Mouse (Mus musculus): ENCODE measurements around the gene Phospho2. TPM values are rescaled to one million over a fixed set of nuclear protein-coding genes. Genes with fewer than 3 reads are reported as not detected.
"Not testable (repeated sequence)": the region's sequence is repeated elsewhere in the genome, so short reads cannot be mapped to it uniquely, and the experiment has no call there.

The Phospho2 gene
- polyA plus RNA-seq, 1 experiment from 2014 or later = 33.9 TPM

GRCm38 (mm10) chr2:69802911-69803312 is 13.5 kb downstream of the Phospho2 start:
- ATAC-seq (ENCODE audit: low FRiP score, low read depth) = 0 out of 2 replicates have a peak, but pooled peaks have one; percentile 27
- Histone ChIP-seq H3K4me2 (replicated peaks) (no peak overlapping the region), H3K27ac (replicated peaks) (no peak overlapping the region), H3K9ac (replicated peaks) (no peak overlapping the region), H3K36me3 (peaks cover under 1% of the 10 kb centered on the region; the same call in 1 of the 2 replicates), H3K9me3 (no peaks in the 10 kb centered on the region), H3K4me1 (no peaks in the 10 kb centered on the region), H3K27me3 (no peaks in the 10 kb centered on the region), H3K4me3 (no peak overlapping the region)
- 63% methylated on average over 5 of the region's 5 CpGs for WGBS

- ATAC-seq (ENCODE audit: low FRiP score, low read depth) = no peak
- H3K9me3 ChIP-seq = no peaks in the 10 kb centered on the region
- no peak overlapping the region for H3K4me2 ChIP-seq (replicated peaks)
- no peaks in the 10 kb centered on the region for H3K36me3 ChIP-seq
- H3K27me3 ChIP-seq = no peaks in the 10 kb centered on the region
- H3K4me3 ChIP-seq = no peak overlapping the region
- H3K9ac ChIP-seq (replicated peaks) = no peak overlapping the region
- H3K27ac ChIP-seq (replicated peaks) = no peak overlapping the region
- H3K4me1 ChIP-seq = no peaks in the 10 kb centered on the region
- 71% methylated on average over 8 of the region's 8 CpGs for WGBS
These were observed 14.3 kb downstream of the Phospho2 start for GRCm38 (mm10) chr2:69803756-69804155.

GRCm38 (mm10) chr2:69804663-69805062 is 15.2 kb downstream of the Phospho2 start:
- not testable (repeated sequence) for H3K4me3 ChIP-seq; H3K4me2 ChIP-seq (replicated peaks); H3K27ac ChIP-seq (replicated peaks); H3K36me3 ChIP-seq; H3K27me3 ChIP-seq; ATAC-seq (ENCODE audit: low FRiP score, low read depth); H3K4me1 ChIP-seq; H3K9ac ChIP-seq (replicated peaks); H3K9me3 ChIP-seq
- WGBS = 91% methylated on average over 9 of the region's 9 CpGs

- no peaks in the 10 kb centered on the region for H3K27me3 ChIP-seq
- no peaks in the 10 kb centered on the region for H3K4me1 ChIP-seq
- no peak overlapping the region for H3K9ac ChIP-seq (replicated peaks)
- H3K4me2 ChIP-seq (replicated peaks) = no peak overlapping the region
- WGBS = 63% methylated on average over 15 of the region's 15 CpGs
- H3K9me3 ChIP-seq = no peaks in the 10 kb centered on the region
- H3K4me3 ChIP-seq = no peak overlapping the region
- no peak overlapping the region for H3K27ac ChIP-seq (replicated peaks)
- no peaks in the 10 kb centered on the region for H3K36me3 ChIP-seq
- no peak for ATAC-seq (ENCODE audit: low FRiP score, low read depth)
These were observed 20.7 kb downstream of the Phospho2 start for GRCm38 (mm10) chr2:69810169-69810568.

- 66% methylated on average over 7 of the region's 7 CpGs for WGBS
- not testable (repeated sequence) for H3K27me3 ChIP-seq; H3K36me3 ChIP-seq; H3K27ac ChIP-seq (replicated peaks); H3K9me3 ChIP-seq; H3K4me2 ChIP-seq (replicated peaks); H3K9ac ChIP-seq (replicated peaks); ATAC-seq (ENCODE audit: low FRiP score, low read depth); H3K4me3 ChIP-seq; H3K4me1 ChIP-seq
These were observed 21.9 kb downstream of the Phospho2 start for GRCm38 (mm10) chr2:69811349-69811748.

GRCm38 (mm10) chr2:69816575-69816974 is 27.2 kb downstream of the Phospho2 start:
- H3K9me3 ChIP-seq = no peaks in the 10 kb centered on the region
- no peak overlapping the region for H3K9ac ChIP-seq (replicated peaks)
- H3K27me3 ChIP-seq = no peaks in the 10 kb centered on the region
- no peak overlapping the region for H3K4me3 ChIP-seq
- no peak overlapping the region for H3K27ac ChIP-seq (replicated peaks)
- WGBS = 91% methylated on average over 5 of the region's 5 CpGs
- no peaks in the 10 kb centered on the region for H3K4me1 ChIP-seq
- ATAC-seq (ENCODE audit: low FRiP score, low read depth) = no peak
- H3K36me3 ChIP-seq = no peaks in the 10 kb centered on the region
- no peak overlapping the region for H3K4me2 ChIP-seq (replicated peaks)

- no peak overlapping the region for H3K4me3 ChIP-seq
- H3K36me3 ChIP-seq = no peaks in the 10 kb centered on the region
- no peak overlapping the region for H3K9ac ChIP-seq (replicated peaks)
- no peaks in the 10 kb centered on the region for H3K9me3 ChIP-seq
- 84% methylated on average over 9 of the region's 9 CpGs for WGBS
- no peaks in the 10 kb centered on the region for H3K27me3 ChIP-seq
- peaks cover 5% of the 10 kb centered on the region; the same call in 1 of the 2 replicates for H3K4me1 ChIP-seq
- H3K27ac ChIP-seq (replicated peaks) = no peak overlapping the region
- H3K4me2 ChIP-seq (replicated peaks) = no peak overlapping the region
- ATAC-seq (ENCODE audit: low FRiP score, low read depth) = no peak
These were observed 29.1 kb downstream of the Phospho2 start for GRCm38 (mm10) chr2:69818350-69819085.

GRCm38 (mm10) chr2:69820201-69820600 is 30.8 kb downstream of the Phospho2 start:
- ATAC-seq (ENCODE audit: low FRiP score, low read depth) = no peak
- no peak overlapping the region for H3K27ac ChIP-seq (replicated peaks)
- 68% methylated on average over 1 of the region's 1 CpGs for WGBS

GRCm38 (mm10) chr2:69821711-69822110 is 32.3 kb downstream of the Phospho2 start, which contains the start of gene Klhl23:
Gene Klhl23, plus strand, starts transcription at chr2:69821944.
- no peaks in the 10 kb centered on the region for H3K36me3 ChIP-seq
- peak within 1 kb of the TSS; percentile 79 for H3K4me2 ChIP-seq (replicated peaks)
- peak within 1 kb of the TSS; percentile 77 for H3K4me3 ChIP-seq
- peak within 1 kb of the TSS; percentile 94 for H3K27ac ChIP-seq (replicated peaks)
- no peaks in the 10 kb centered on the region for H3K9me3 ChIP-seq
- WGBS = 24% methylated on average over 8 of the region's 8 CpGs
- H3K4me1 ChIP-seq = peaks cover 23% of the 10 kb centered on the region
- no peaks in the 10 kb centered on the region for H3K27me3 ChIP-seq
- no peak for ATAC-seq (ENCODE audit: low FRiP score, low read depth)
- peak within 1 kb of the TSS; percentile 91 for H3K9ac ChIP-seq (replicated peaks)

More at GRCm38 (mm10) chr2:69820201-69820600, 30.8 kb downstream of the Phospho2 start:
- Histone ChIP-seq H3K4me1 (peaks cover 18% of the 10 kb centered on the region; the same call in 1 of the 2 replicates), H3K27me3 (no peaks in the 10 kb centered on the region), H3K4me2 (replicated peaks) (no peak overlapping the region), H3K9ac (replicated peaks) (no peak overlapping the region), H3K36me3 (no peaks in the 10 kb centered on the region), H3K9me3 (no peaks in the 10 kb centered on the region), H3K4me3 (no peak overlapping the region)

- ATAC-seq (ENCODE audit: low FRiP score, low read depth) = peak; percentile 79
- Histone ChIP-seq H3K27me3 (no peaks in the 10 kb centered on the region), H3K36me3 (no peaks in the 10 kb centered on the region), H3K27ac (replicated peaks) (peak overlapping the region; percentile 94), H3K4me3 (peak overlapping the region; percentile 77), H3K4me1 (peaks cover 23% of the 10 kb centered on the region), H3K9ac (replicated peaks) (peak overlapping the region; percentile 91), H3K4me2 (replicated peaks) (peak overlapping the region; percentile 79), H3K9me3 (no peaks in the 10 kb centered on the region)
- under 1% methylated on average over 47 of the region's 80 CpGs for WGBS
These were observed 33.1 kb downstream of the Phospho2 start for GRCm38 (mm10) chr2:69822361-69823128.

- H3K36me3 ChIP-seq = no peaks in the 10 kb centered on the region
- peak overlapping the region; percentile 77 for H3K4me3 ChIP-seq
- no peaks in the 10 kb centered on the region for H3K9me3 ChIP-seq
- 2% methylated on average over 44 of the region's 45 CpGs for WGBS
- H3K9ac ChIP-seq (replicated peaks) = peak overlapping the region; percentile 91
- no peaks in the 10 kb centered on the region for H3K27me3 ChIP-seq
- H3K4me2 ChIP-seq (replicated peaks) = peak overlapping the region; percentile 79
- peak; percentile 82 for ATAC-seq (ENCODE audit: low FRiP score, low read depth)
- peaks cover 26% of the 10 kb centered on the region for H3K4me1 ChIP-seq
- peak overlapping the region; percentile 94 for H3K27ac ChIP-seq (replicated peaks)
These were observed 33.8 kb downstream of the Phospho2 start for GRCm38 (mm10) chr2:69823129-69823677.

GRCm38 (mm10) chr2:69825898-69826297 is 36.5 kb downstream of the Phospho2 start:
- 66% methylated on average over 10 of the region's 10 CpGs for WGBS
- no peak for ATAC-seq (ENCODE audit: low FRiP score, low read depth)
- no peak overlapping the region for H3K9ac ChIP-seq (replicated peaks)
- peaks cover 29% of the 10 kb centered on the region for H3K4me1 ChIP-seq
- no peak overlapping the region for H3K4me2 ChIP-seq (replicated peaks)
- H3K9me3 ChIP-seq = no peaks in the 10 kb centered on the region
- H3K4me3 ChIP-seq = no peak overlapping the region
- no peaks in the 10 kb centered on the region for H3K27me3 ChIP-seq
- 0 out of 2 replicates have a peak, but pooled peaks cover 11% of the 10 kb centered on the region for H3K36me3 ChIP-seq
- peak overlapping the region; percentile 35; the same call in 1 of the 2 replicates for H3K27ac ChIP-seq (replicated peaks)

Data from midbrain, embryonic 12.5 days (tissue).